Mouse (Mus musculus): ENCODE results near the gene Hist1h3b. TPM values are rescaled to one million over a fixed set of nuclear protein-coding genes. Genes with fewer than 3 reads are reported as not detected.
A peak's percentile ranks its signal among the peaks of the same experiment; 100 is the strongest.
"Not testable (repeated sequence)": the region's sequence is repeated elsewhere in the genome, so short reads cannot be mapped to it uniquely, and the experiment has no call there.

Hist1h3b gene
- polyA plus RNA-seq, 1 experiment from 2014 or later, result 29.5 TPM

GRCm38 (mm10) chr13:23765172-23765513 lies 13.1 kb downstream of the Hist1h3b start:
- H3K4me1 ChIP-seq (replicated peaks), result peaks cover 58% of the 10 kb centered on the region
- peak overlapping the region; percentile 98 for H3K27ac ChIP-seq
- WGBS (ENCODE audit: insufficient replicate concordance), result 14% methylated on average over 1 of the region's 1 CpGs
- DNase-seq (no peak), ATAC-seq (ENCODE audit: low read depth) (no peak)
- no peaks in the 10 kb centered on the region for H3K9me3 ChIP-seq (replicated peaks)
- H3K9ac ChIP-seq, result peak overlapping the region; percentile 84
- H3K27me3 ChIP-seq, result no peaks in the 10 kb centered on the region
- H3K4me3 ChIP-seq (replicated peaks), result peak overlapping the region; percentile 63
- no peaks in the 10 kb centered on the region for H3K36me3 ChIP-seq
- H3K4me2 ChIP-seq, result peak overlapping the region; percentile 83

GRCm38 (mm10) chr13:23766772-23767171 lies 14.7 kb downstream of the Hist1h3b start:
- H3K9me3 ChIP-seq (replicated peaks), result no peaks in the 10 kb centered on the region
- H3K4me3 ChIP-seq (replicated peaks), result no peak overlapping the region
- DNase-seq (no peak), ATAC-seq (ENCODE audit: low read depth) (no peak)
- no peak overlapping the region for H3K9ac ChIP-seq
- H3K4me2 ChIP-seq, result no peak overlapping the region
- H3K4me1 ChIP-seq (replicated peaks), result peaks cover 59% of the 10 kb centered on the region
- no peaks in the 10 kb centered on the region for H3K27me3 ChIP-seq
- H3K27ac ChIP-seq, result no peak overlapping the region
- H3K36me3 ChIP-seq, result no peaks in the 10 kb centered on the region

DNA sequence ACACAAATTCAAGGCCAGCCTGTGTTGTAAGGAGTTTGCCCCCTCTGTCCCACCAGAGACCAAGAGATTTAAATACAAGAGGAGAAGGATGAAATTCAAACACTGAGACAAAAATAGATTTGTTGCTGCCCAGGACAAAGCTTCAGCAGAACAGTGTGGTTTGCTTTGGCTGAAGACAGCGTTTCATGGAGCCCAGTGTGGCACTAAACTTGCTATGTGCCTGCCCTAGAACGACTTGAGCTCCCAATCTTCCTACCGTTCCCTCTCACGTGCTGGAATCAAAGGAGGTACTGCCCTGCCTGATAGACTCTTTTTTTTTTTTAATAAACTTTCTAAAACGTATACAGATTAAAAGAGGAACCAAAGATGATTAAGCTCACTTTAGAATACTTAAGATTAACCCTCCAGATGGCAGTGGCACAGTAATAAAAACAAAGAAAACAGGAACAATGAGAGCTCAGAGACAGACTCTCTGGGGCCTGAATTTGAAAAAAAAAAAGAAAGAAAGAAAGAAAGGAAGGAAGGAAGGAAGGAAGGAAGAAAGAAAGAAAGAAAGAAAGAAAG lies 16.8 kb downstream of the Hist1h3b start:
- H3K4me1 ChIP-seq (replicated peaks), result peaks cover 63% of the 10 kb centered on the region
- H3K27me3 ChIP-seq, result no peaks in the 10 kb centered on the region
- ATAC-seq (ENCODE audit: low read depth), result no peak
- no peak overlapping the region for H3K4me3 ChIP-seq (replicated peaks)
- H3K27ac ChIP-seq, result no peak overlapping the region
- DNase-seq, result no peak
- peak overlapping the region; percentile 39; the same call in 1 of the 2 replicates for H3K9ac ChIP-seq
- H3K36me3 ChIP-seq, result no peaks in the 10 kb centered on the region
- 41% methylated on average over 5 of the region's 5 CpGs for WGBS (ENCODE audit: insufficient replicate concordance)
- no peaks in the 10 kb centered on the region for H3K9me3 ChIP-seq (replicated peaks)
- H3K4me2 ChIP-seq, result no peak overlapping the region

DNA sequence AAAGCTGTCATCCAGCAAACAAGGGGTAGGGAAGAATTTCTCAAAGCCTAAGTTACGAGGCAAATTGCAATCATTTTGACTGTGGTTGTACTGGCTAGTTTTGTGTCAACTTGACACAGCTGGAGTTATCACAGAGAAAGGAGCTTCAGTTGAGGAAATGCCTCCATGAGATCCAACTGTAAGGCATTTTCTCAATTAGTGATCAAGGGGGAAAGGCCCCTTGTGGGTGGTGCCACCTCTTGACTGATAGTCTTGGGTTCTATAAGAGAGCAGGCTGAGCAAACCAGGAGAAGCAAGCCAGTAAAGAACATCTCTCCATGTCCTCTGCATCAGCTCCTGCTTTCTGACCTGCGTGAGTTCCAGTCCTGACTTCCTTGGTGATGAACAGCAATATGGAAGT lies 17.5 kb downstream of the Hist1h3b start, which contains the start of gene Trim38:
Gene Trim38 (plus strand): TSS at position 301 of the 400 bp plus-strand sequence.
- 70% methylated on average over 2 of the region's 2 CpGs for WGBS (ENCODE audit: insufficient replicate concordance)
- ATAC-seq (ENCODE audit: low read depth); H3K27me3 ChIP-seq; H3K36me3 ChIP-seq; H3K4me3 ChIP-seq (replicated peaks); DNase-seq; H3K4me2 ChIP-seq; H3K27ac ChIP-seq; H3K9me3 ChIP-seq (replicated peaks): not testable (repeated sequence)
- H3K4me1 ChIP-seq (replicated peaks), result peaks cover 56% of the 10 kb centered on the region
- H3K9ac ChIP-seq, result peak within 1 kb of the TSS; percentile 39; the same call in 1 of the 2 replicates

GRCm38 (mm10) chr13:23772561-23773313 lies 20.7 kb downstream of the Hist1h3b start:
- Histone ChIP-seq H3K9me3 (replicated peaks) (no peaks in the 10 kb centered on the region), H3K27me3 (no peaks in the 10 kb centered on the region), H3K9ac (peak overlapping the region; percentile 63), H3K4me1 (replicated peaks) (peaks cover 52% of the 10 kb centered on the region), H3K27ac (peak overlapping the region; percentile 30; the same call in 1 of the 2 replicates), H3K4me3 (replicated peaks) (peak overlapping the region; percentile 37), H3K4me2 (peak overlapping the region; percentile 63), H3K36me3 (no peaks in the 10 kb centered on the region)
- WGBS (ENCODE audit: insufficient replicate concordance), result 14% methylated on average over 21 of the region's 21 CpGs
- DNase-seq, result peak; percentile 79
- ATAC-seq (ENCODE audit: low read depth), result peak; percentile 99

GRCm38 (mm10) chr13:23778339-23778738 lies 26.3 kb downstream of the Hist1h3b start:
- Histone ChIP-seq H3K9me3 (replicated peaks) (no peaks in the 10 kb centered on the region), H3K9ac (no peak overlapping the region), H3K27me3 (no peaks in the 10 kb centered on the region), H3K36me3 (no peaks in the 10 kb centered on the region), H3K27ac (no peak overlapping the region), H3K4me3 (replicated peaks) (no peak overlapping the region), H3K4me1 (replicated peaks) (peaks cover 35% of the 10 kb centered on the region), H3K4me2 (no peak overlapping the region)
- DNase-seq (no peak), ATAC-seq (ENCODE audit: low read depth) (no peak)
- whole genome bisulfite sequencing (ENCODE audit: insufficient replicate concordance), result 78% methylated on average over 7 of the region's 7 CpGs

DNA sequence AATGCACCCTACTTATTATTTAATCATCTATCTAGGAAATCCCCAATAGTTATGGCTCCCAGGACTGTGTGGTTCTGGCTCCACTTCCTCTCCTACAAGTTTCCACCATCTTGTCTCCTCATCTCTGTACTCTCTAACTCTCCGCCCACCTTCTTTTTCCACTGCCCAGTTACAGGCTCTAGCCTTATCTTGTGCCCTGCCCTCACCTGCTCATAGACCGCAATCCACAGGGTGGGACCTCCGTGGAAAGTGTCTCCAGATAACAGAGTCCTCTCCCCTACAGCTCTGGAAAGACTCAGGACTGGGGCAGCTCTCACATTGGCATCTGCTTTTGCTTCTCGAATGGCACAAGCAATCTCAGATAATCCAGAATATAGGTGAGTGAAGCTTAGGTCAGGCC lies 27.0 kb downstream of the Hist1h3b start:
- Histone ChIP-seq H3K9ac (0 out of 2 replicates have a peak overlapping the region, but pooled peaks have one; percentile 5), H3K4me3 (replicated peaks) (no peak overlapping the region), H3K27me3 (no peaks in the 10 kb centered on the region), H3K9me3 (replicated peaks) (no peaks in the 10 kb centered on the region), H3K36me3 (no peaks in the 10 kb centered on the region), H3K27ac (no peak overlapping the region), H3K4me1 (replicated peaks) (peaks cover 31% of the 10 kb centered on the region), H3K4me2 (no peak overlapping the region)
- ATAC-seq (ENCODE audit: low read depth) (peak; percentile 51), DNase-seq (no peak)
- WGBS (ENCODE audit: insufficient replicate concordance), result 50% methylated on average over 4 of the region's 4 CpGs

DNA sequence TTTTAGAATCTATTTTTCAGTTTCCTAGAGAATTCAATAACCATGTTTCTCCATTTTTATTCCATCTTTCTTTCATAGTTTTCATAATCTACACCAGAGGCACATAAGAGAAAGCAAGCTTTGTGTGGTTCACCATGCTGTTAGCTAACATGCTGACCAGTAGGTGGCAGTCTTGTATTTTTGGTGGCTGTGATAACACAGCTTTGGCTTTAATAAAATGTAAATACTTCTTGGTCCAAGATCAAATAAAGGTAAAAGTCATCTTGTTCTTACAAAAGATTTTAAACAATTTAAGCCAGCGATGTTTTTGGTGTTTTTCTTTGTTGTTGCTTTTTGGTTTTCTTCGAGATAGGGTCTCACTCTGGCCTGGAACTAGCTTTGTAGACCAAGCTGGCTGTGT lies 40.5 kb downstream of the Hist1h3b start:
- Histone ChIP-seq H3K27ac (no peak overlapping the region), H3K36me3 (no peaks in the 10 kb centered on the region), H3K4me3 (replicated peaks) (no peak overlapping the region), H3K27me3 (no peaks in the 10 kb centered on the region), H3K9ac (no peak overlapping the region), H3K4me2 (no peak overlapping the region), H3K9me3 (replicated peaks) (no peaks in the 10 kb centered on the region), H3K4me1 (replicated peaks) (no peaks in the 10 kb centered on the region)
- WGBS (ENCODE audit: insufficient replicate concordance), result 30% methylated on average over 2 of the region's 2 CpGs
- no peak for ATAC-seq (ENCODE audit: low read depth)
- no peak for DNase-seq

- DNase-seq (no peak), ATAC-seq (ENCODE audit: low read depth) (no peak)
- Histone ChIP-seq H3K9me3 (replicated peaks) (no peaks in the 10 kb centered on the region), H3K27me3 (no peaks in the 10 kb centered on the region), H3K36me3 (no peaks in the 10 kb centered on the region), H3K4me2 (no peak overlapping the region), H3K4me3 (replicated peaks) (no peak overlapping the region), H3K9ac (no peak overlapping the region), H3K4me1 (replicated peaks) (peaks cover 5% of the 10 kb centered on the region; the same call in 1 of the 2 replicates), H3K27ac (no peak overlapping the region)
- WGBS (ENCODE audit: insufficient replicate concordance), result 29% methylated on average over 5 of the region's 5 CpGs
Observed at GRCm38 (mm10) chr13:23799405-23799804, 47.3 kb downstream of the Hist1h3b start.

Small RNA genes within 50 kb of the gene (microRNA-seq; reads per million reads assigned to microRNA genes)
- gene Gm44314, result not detected
- gene Gm44484, result 1.2 reads per million

Other genes starting within 250 kb of the Hist1h3b start
- 3.8 and 5.9 TPM in 2 replicates for gene Hist1h4h, start 221.2 kb upstream of the Hist1h3b start, polyA plus RNA-seq (2015; fragmentation: Nextera tagmentation; extraction: Ambion mirVana)
- gene Hist1h2af, start 218.4 kb upstream of the Hist1h3b start, polyA plus RNA-seq (2015; fragmentation: Nextera tagmentation; extraction: Ambion mirVana), result 7.7 and 13.6 TPM in 2 replicates
- 10.3 and 17.1 TPM in 2 replicates for gene Hist1h3g, start 216.8 kb upstream of the Hist1h3b start, polyA plus RNA-seq (2015; fragmentation: Nextera tagmentation; extraction: Ambion mirVana)
- gene Hist1h2bh, start 208.9 kb upstream of the Hist1h3b start, polyA plus RNA-seq (2015; fragmentation: Nextera tagmentation; extraction: Ambion mirVana), result 1.7 TPM in 2 replicates
- 1.1 and 2.1 TPM in 2 replicates for gene Hist1h3f, start 208.2 kb upstream of the Hist1h3b start, polyA plus RNA-seq (2015; fragmentation: Nextera tagmentation; extraction: Ambion mirVana)
- 0.98 and 4.2 TPM in 2 replicates for gene Hist1h4f, start 200.6 kb upstream of the Hist1h3b start, polyA plus RNA-seq (2015; fragmentation: Nextera tagmentation; extraction: Ambion mirVana)
- 0.75 and 0.93 TPM in 2 replicates for gene Hist1h1d, start 199.0 kb upstream of the Hist1h3b start, polyA plus RNA-seq (2015; fragmentation: Nextera tagmentation; extraction: Ambion mirVana)
- 4.4 and 6.8 TPM in 2 replicates for gene Hist1h3e, start 189.9 kb upstream of the Hist1h3b start, polyA plus RNA-seq (2015; fragmentation: Nextera tagmentation; extraction: Ambion mirVana)
- 95.0 and 121 TPM in 2 replicates for gene Hist1h2ae, start 181.0 kb upstream of the Hist1h3b start, polyA plus RNA-seq (2015; fragmentation: Nextera tagmentation; extraction: Ambion mirVana)
- 6.5 and 14.1 TPM in 2 replicates for gene Hist1h2bg, start 180.9 kb upstream of the Hist1h3b start, polyA plus RNA-seq (2015; fragmentation: Nextera tagmentation; extraction: Ambion mirVana)
- gene Hist1h2bf, start 178.1 kb upstream of the Hist1h3b start, polyA plus RNA-seq (2015; fragmentation: Nextera tagmentation; extraction: Ambion mirVana), result 5.0 and 12.7 TPM in 2 replicates
- gene Hist1h2ad, start 177.9 kb upstream of the Hist1h3b start, polyA plus RNA-seq (2015; fragmentation: Nextera tagmentation; extraction: Ambion mirVana), result 1.2 and 4.3 TPM in 2 replicates
- gene Hist1h3d, start 176.5 kb upstream of the Hist1h3b start, polyA plus RNA-seq (2015; fragmentation: Nextera tagmentation; extraction: Ambion mirVana), result 5.9 and 7.2 TPM in 2 replicates
- 116 and 152 TPM in 2 replicates for gene Hist1h4d, start 170.7 kb upstream of the Hist1h3b start, polyA plus RNA-seq (2015; fragmentation: Nextera tagmentation; extraction: Ambion mirVana)
- 1.3 and 2.0 TPM in 2 replicates for gene Hist1h2be, start 131.1 kb upstream of the Hist1h3b start, polyA plus RNA-seq (2015; fragmentation: Nextera tagmentation; extraction: Ambion mirVana)
- 24.3 and 26.2 TPM in 2 replicates for gene Hist1h1e, start 129.7 kb upstream of the Hist1h3b start, polyA plus RNA-seq (2015; fragmentation: Nextera tagmentation; extraction: Ambion mirVana)
- gene Hist1h2ac, start 68.3 kb upstream of the Hist1h3b start, polyA plus RNA-seq (2015; fragmentation: Nextera tagmentation; extraction: Ambion mirVana), result 0.89 and 1.0 TPM in 2 replicates
- gene Hist1h2bc, start 68.1 kb upstream of the Hist1h3b start, polyA plus RNA-seq (2015; fragmentation: Nextera tagmentation; extraction: Ambion mirVana), result 81.2 and 88.9 TPM in 2 replicates
- not detected in 2 replicates for gene Hist1h1t, start 56.5 kb upstream of the Hist1h3b start, polyA plus RNA-seq (2015; fragmentation: Nextera tagmentation; extraction: Ambion mirVana)
- 5.4 and 8.6 TPM in 2 replicates for gene Hist1h4c, start 53.8 kb upstream of the Hist1h3b start, polyA plus RNA-seq (2015; fragmentation: Nextera tagmentation; extraction: Ambion mirVana)
- 6.6 and 8.8 TPM in 2 replicates for gene Hfe, start 41.4 kb upstream of the Hist1h3b start, polyA plus RNA-seq (2015; fragmentation: Nextera tagmentation; extraction: Ambion mirVana)
- gene Hist1h1c, start 13.5 kb upstream of the Hist1h3b start, polyA plus RNA-seq (2015; fragmentation: Nextera tagmentation; extraction: Ambion mirVana), result 60.3 and 72.2 TPM in 2 replicates
- 5.2 and 5.9 TPM in 2 replicates for gene Hist1h3c, start 6.7 kb upstream of the Hist1h3b start, polyA plus RNA-seq (2015; fragmentation: Nextera tagmentation; extraction: Ambion mirVana)
- gene Hist1h2bb, start 5.5 kb upstream of the Hist1h3b start, polyA plus RNA-seq (2015; fragmentation: Nextera tagmentation; extraction: Ambion mirVana), result 3.9 and 5.6 TPM in 2 replicates
- gene Hist1h2ab, start 1.1 kb upstream of the Hist1h3b start, polyA plus RNA-seq (2015; fragmentation: Nextera tagmentation; extraction: Ambion mirVana), result 54.0 and 76.2 TPM in 2 replicates
- gene Hist1h4b, start 4.7 kb downstream of the Hist1h3b start, polyA plus RNA-seq (2015; fragmentation: Nextera tagmentation; extraction: Ambion mirVana), result 3.7 and 5.5 TPM in 2 replicates
- gene Hist1h4a, start 9.0 kb downstream of the Hist1h3b start, polyA plus RNA-seq (2015; fragmentation: Nextera tagmentation; extraction: Ambion mirVana), result 0.86 TPM in 1 of 2 replicates, not detected in the other
- 3.2 and 8.3 TPM in 2 replicates for gene Hist1h3a, start 10.1 kb downstream of the Hist1h3b start, polyA plus RNA-seq (2015; fragmentation: Nextera tagmentation; extraction: Ambion mirVana)
- gene Hist1h1a, start 11.4 kb downstream of the Hist1h3b start, polyA plus RNA-seq (2015; fragmentation: Nextera tagmentation; extraction: Ambion mirVana), result 4.3 and 8.1 TPM in 2 replicates
- 0.14 TPM in 1 of 2 replicates, not detected in the other for gene Trim38, start 17.6 kb downstream of the Hist1h3b start, polyA plus RNA-seq (2015; fragmentation: Nextera tagmentation; extraction: Ambion mirVana)
- 0.52 and 0.57 TPM in 2 replicates for gene Slc17a2, start 54.7 kb downstream of the Hist1h3b start, polyA plus RNA-seq (2015; fragmentation: Nextera tagmentation; extraction: Ambion mirVana)
- gene Slc17a3, start 87.2 kb downstream of the Hist1h3b start, polyA plus RNA-seq (2015; fragmentation: Nextera tagmentation; extraction: Ambion mirVana), result 2.3 and 3.1 TPM in 2 replicates
- 0.05 TPM in 1 of 2 replicates, not detected in the other for gene Slc17a1, start 115.5 kb downstream of the Hist1h3b start, polyA plus RNA-seq (2015; fragmentation: Nextera tagmentation; extraction: Ambion mirVana)
- gene Slc17a4, start 162.7 kb downstream of the Hist1h3b start, polyA plus RNA-seq (2015; fragmentation: Nextera tagmentation; extraction: Ambion mirVana), result 0.06 and 0.07 TPM in 2 replicates
- not detected in 2 replicates for gene Hist1h2ba, start 181.9 kb downstream of the Hist1h3b start, polyA plus RNA-seq (2015; fragmentation: Nextera tagmentation; extraction: Ambion mirVana)
- not detected in 2 replicates for gene Hist1h2aa, start 182.2 kb downstream of the Hist1h3b start, polyA plus RNA-seq (2015; fragmentation: Nextera tagmentation; extraction: Ambion mirVana)
- gene Scgn, start 238.9 kb downstream of the Hist1h3b start, polyA plus RNA-seq (2015; fragmentation: Nextera tagmentation; extraction: Ambion mirVana), result not detected in 2 replicates